8 mouse cellular contexts compared by ENCODE assay signal in genomic region chr7:131881876-131882615, GRCm38 (mm10).
DNase-seq lines count a peak whose midpoint lies in the region; TF ChIP-seq lines count a peak whose summit lies in the region.

No protein-coding gene starts in this region.

- H3K9ac ChIP-seq in MEL (ENCODE audit: control insufficient read depth, low read depth, low read length, poor library complexity, severe bottlenecking): no peak overlapping the region

- H3K27me3 ChIP-seq in MEL (ENCODE audit: control insufficient read depth in 1 of 2, insufficient read depth in 2 of 2, low read length in 2 of 2): no peaks in the 10 kb centered on the region
- peaks cover 53% of the 10 kb centered on the region for H3K27me3 ChIP-seq in embryonic facial prominence, embryonic 10.5 days (replicated peaks; ENCODE audit: low read depth, poor library complexity, severe bottlenecking)
- peaks cover 44% of the 10 kb centered on the region for H3K27me3 ChIP-seq in heart, embryonic 10.5 days (ENCODE audit: insufficient read depth, poor library complexity, severe bottlenecking)

- no peak for TF ChIP-seq POLR2A in MEL (IDR thresholded peaks at IDR 0.05; ENCODE audit: control insufficient read depth in 1 of 2, insufficient read depth in 1 of 2, low read depth in 1 of 2, low read length in 2 of 2, poor library complexity in 1 of 2)

- no peak overlapping the region for H3K27ac ChIP-seq in MEL (ENCODE audit: control insufficient read depth, low read depth, low read length)
- no peak overlapping the region for H3K27ac ChIP-seq in embryonic facial prominence, embryonic 10.5 days (replicated peaks)
- H3K27ac ChIP-seq in heart, embryonic 10.5 days: no peak overlapping the region

- peak; percentile 77 to 87 (median 80) for TF ChIP-seq CTCF in MEL (IDR thresholded peaks at IDR 0.05 in 2 of 3, conservative IDR thresholded peaks at IDR 0.05 in 1 of 3; ENCODE audit: control insufficient read depth in 1 of 3, insufficient read depth in 1 of 3, low read depth in 2 of 3, low read length in 3 of 3, poor library complexity in 1 of 3, severe bottlenecking in 1 of 3)

- no peak overlapping the region for H3K4me3 ChIP-seq in MEL (ENCODE audit: control insufficient read depth in 1 of 2, insufficient read depth in 1 of 2, low read depth in 2 of 2, low read length in 2 of 2)
- H3K4me3 ChIP-seq in embryonic facial prominence, embryonic 10.5 days: no peak overlapping the region
- no peak overlapping the region for H3K4me3 ChIP-seq in heart, embryonic 10.5 days

- no peaks in the 10 kb centered on the region for H3K4me1 ChIP-seq in MEL (ENCODE audit: control insufficient read depth in 1 of 2, insufficient read depth in 2 of 2, low read length in 2 of 2)
- peaks cover 21% of the 10 kb centered on the region for H3K4me1 ChIP-seq in embryonic facial prominence, embryonic 10.5 days
- H3K4me1 ChIP-seq in heart, embryonic 10.5 days: no peaks in the 10 kb centered on the region

- H3K79me2 ChIP-seq in MEL (ENCODE audit: control insufficient read depth, insufficient read depth, low read length, poor library complexity): no peaks in the 10 kb centered on the region

- no peak for TF ChIP-seq EP300 in MEL (IDR thresholded peaks at IDR 0.05; ENCODE audit: low read depth in 1 of 2, low read length in 2 of 2)

- peak; percentile 80 for TF ChIP-seq RAD21 in MEL (IDR thresholded peaks at IDR 0.05; ENCODE audit: low read depth, low read length)

- peak; percentile 37 for DNase-seq in MEL (ENCODE audit: low read depth, low spot score)
- peak; percentile 80 to 84 for DNase-seq in adrenal gland, postnatal 36 days
- peak; percentile 84 for DNase-seq in embryonic facial prominence, embryonic 10.5 days (ENCODE audit: low spot score)
- DNase-seq in heart, embryonic 10.5 days (ENCODE audit: low spot score): peak; percentile 79
- peak; percentile 71 to 82 for DNase-seq in layer of hippocampus, postnatal 14 days (ENCODE audit: low spot score in 2 of 2)
- DNase-seq in lung, postnatal 4 days: peak; percentile 65 to 81
- peak; percentile 92 for DNase-seq in right cerebral cortex, postnatal 4 days
- DNase-seq in yolk sac, embryonic 10.5 days (ENCODE audit: low spot score): peak; percentile 36

- WGBS in embryonic facial prominence, embryonic 10.5 days: 42% methylated on average over 5 of the region's 5 CpGs
- WGBS in heart, embryonic 10.5 days: 55% methylated on average over 5 of the region's 5 CpGs

- H3K9me3 ChIP-seq in MEL (replicated peaks; ENCODE audit: insufficient read depth, low read length): no peaks in the 10 kb centered on the region
- no peaks in the 10 kb centered on the region for H3K9me3 ChIP-seq in embryonic facial prominence, embryonic 10.5 days
- no peaks in the 10 kb centered on the region for H3K9me3 ChIP-seq in heart, embryonic 10.5 days

- no peaks in the 10 kb centered on the region for H3K36me3 ChIP-seq in MEL (ENCODE audit: control insufficient read depth in 1 of 2, insufficient read depth in 2 of 2, low read length in 2 of 2)
- no peaks in the 10 kb centered on the region for H3K36me3 ChIP-seq in embryonic facial prominence, embryonic 10.5 days (replicated peaks)
- no peaks in the 10 kb centered on the region for H3K36me3 ChIP-seq in heart, embryonic 10.5 days

TF ChIP-seq in MEL, 35 proteins besides CTCF, POLR2A, EP300 and RAD21:
- no peak for TF ChIP-seq ETS1 (IDR thresholded peaks at IDR 0.05; ENCODE audit: low read depth, low read length)
- TF ChIP-seq USF2 (IDR thresholded peaks at IDR 0.05; ENCODE audit: borderline replicate concordance in 1 of 2, insufficient read depth in 1 of 2, low read depth in 1 of 2, low read length in 2 of 2): no peak
- peak; percentile 73 for TF ChIP-seq ZC3H11A (IDR thresholded peaks at IDR 0.05; ENCODE audit: low read depth, low read length)
- TF ChIP-seq SMC3 (IDR thresholded peaks at IDR 0.05; ENCODE audit: low read depth, low read length): peak; percentile 81
- TF ChIP-seq TCF12 (IDR thresholded peaks at IDR 0.05; ENCODE audit: low read depth, low read length): no peak

Comparison
In these comparisons a context has a peak if more than half of its experiments do, and no peak if none do; other contexts are left out.
1. DNase-seq: peak in every context shown above with its lines; median percentile 92 in right cerebral cortex, postnatal 4 days; 84 in embryonic facial prominence, embryonic 10.5 days; 82 in adrenal gland, postnatal 36 days; 79 in heart, embryonic 10.5 days; 76 in layer of hippocampus, postnatal 14 days; 73 in lung, postnatal 4 days; 37 in MEL; 36 in yolk sac, embryonic 10.5 days.